Mouse (Mus musculus) limb, embryonic 13.5 days (tissue): ENCODE results near the gene Anapc10. TPM values are rescaled to one million over a fixed set of nuclear protein-coding genes. Genes with fewer than 3 reads are reported as not detected.
"Not testable (repeated sequence)": the region's sequence is repeated elsewhere in the genome, so short reads cannot be mapped to it uniquely, and the experiment has no call there.

Experiments
- ATAC-seq: fragments of 200-750 bp; cut with Nextera tagmentation; 2 replicates; pipeline ENCODE4 v1.8.0; 2017; ENCODE audit warnings: low read depth, moderate number of reproducible peaks, moderate TSS enrichment; ENCODE audit not compliant: low FRiP score
- H3K27ac ChIP-seq: fragments of 300-500 bp; sonication (generic); 2 replicates; pipeline ENCODE4 v1.5.1; 2015; ENCODE audit warnings: inconsistent platforms, mild to moderate bottlenecking, moderate library complexity
- H3K27me3 ChIP-seq: fragments of 300-500 bp; sonication (generic); 2 replicates; pipeline ENCODE4 v1.6.1; 2015; ENCODE audit warnings: mild to moderate bottlenecking, inconsistent platforms
- H3K36me3 ChIP-seq: fragments of 300-500 bp; sonication (generic); 2 replicates; pipeline ENCODE4 v1.6.1; 2015; ENCODE audit warnings: inconsistent platforms, mild to moderate bottlenecking, moderate library complexity
- H3K4me1 ChIP-seq: fragments of 300-500 bp; sonication (generic); 2 replicates; pipeline ENCODE4 v1.6.1; 2015; ENCODE audit warnings: inconsistent platforms
- H3K4me2 ChIP-seq: fragments of 300-500 bp; sonication (generic); replicated peaks from 2 replicates; pipeline ENCODE4 v1.6.1; 2015; ENCODE audit warnings: inconsistent platforms, mild to moderate bottlenecking, moderate library complexity
- H3K4me3 ChIP-seq: fragments of 300-500 bp; sonication (generic); 2 replicates; pipeline ENCODE4 v1.5.1; 2015; ENCODE audit warnings: moderate library complexity, mild to moderate bottlenecking, inconsistent platforms
- H3K9ac ChIP-seq: fragments of 300-500 bp; sonication (generic); 2 replicates; pipeline ENCODE4 v1.6.1; 2015; ENCODE audit warnings: mild to moderate bottlenecking, inconsistent platforms
- H3K9me3 ChIP-seq: fragments of 300-500 bp; sonication (generic); 2 replicates; pipeline ENCODE4 v1.6.1; 2016; ENCODE audit warnings: inconsistent platforms
- WGBS: fragments of 180-500 bp; shearing (Covaris S2); methylation state at CpG from one replicate; pipeline ENCODE4 v1.1.7; 2015; 5-methylcytosine and 5-hydroxymethylcytosine counted together
- polyA plus RNA-seq: library from polyadenylated mRNA; unstranded; fragments of >200 nt; fragmentation: Nextera tagmentation; extraction: Ambion mirVana; gene quantifications from 2 replicates; pipeline ENCODE4 v1.2.1, GENCODE M21; 2015

Gene Anapc10
- polyA plus RNA-seq: 40.0 and 41.7 TPM in 2 replicates

- peak within 1 kb of the TSS; percentile 83 for H3K27ac ChIP-seq
- ATAC-seq: peak; percentile 99
- peak within 1 kb of the TSS; percentile 95 for H3K4me3 ChIP-seq
- H3K4me1 ChIP-seq: peaks cover 14% of the 10 kb centered on the region
- under 1% methylated on average over 73 of the region's 73 CpGs for WGBS
- H3K4me2 ChIP-seq: peak within 1 kb of the TSS; percentile 77
- H3K27me3 ChIP-seq: no peaks in the 10 kb centered on the region
- H3K9me3 ChIP-seq: no peaks in the 10 kb centered on the region
- H3K36me3 ChIP-seq: peaks cover 21% of the 10 kb centered on the region
- H3K9ac ChIP-seq: peak within 1 kb of the TSS; percentile 87
These were observed at the start of gene Anapc10, which contains the start of gene Abce1 for GRCm38 (mm10) chr8:79711064-79711961. Gene Anapc10 (plus strand): TSS chr8:79711820. Gene Abce1 (minus strand): TSS chr8:79711740.

- WGBS: 83% methylated on average over 4 of the region's 4 CpGs
- H3K9me3 ChIP-seq: no peaks in the 10 kb centered on the region
- no peak for ATAC-seq
These were observed 35.2 kb upstream of the Anapc10 start for GRCm38 (mm10) chr8:79676461-79676860.

GRCm38 (mm10) chr8:79679005-79679404, 32.6 kb upstream of the Anapc10 start:
- 0 out of 2 replicates have a peak overlapping the region, but pooled peaks have one; percentile 22 for H3K27ac ChIP-seq
- no peak overlapping the region for H3K4me3 ChIP-seq
- no peak overlapping the region for H3K9ac ChIP-seq
- H3K4me1 ChIP-seq: peaks cover 9% of the 10 kb centered on the region; the same call in 1 of the 2 replicates
- H3K27me3 ChIP-seq: no peaks in the 10 kb centered on the region
- peaks cover 30% of the 10 kb centered on the region for H3K36me3 ChIP-seq
- ATAC-seq: no peak
- H3K9me3 ChIP-seq: no peaks in the 10 kb centered on the region
- WGBS: 51% methylated on average over 5 of the region's 5 CpGs
- no peak overlapping the region for H3K4me2 ChIP-seq

More at GRCm38 (mm10) chr8:79676461-79676860, 35.2 kb upstream of the Anapc10 start:
- no peak overlapping the region for H3K4me3 ChIP-seq
- no peak overlapping the region for H3K9ac ChIP-seq
- H3K4me2 ChIP-seq: no peak overlapping the region
- no peaks in the 10 kb centered on the region for H3K27me3 ChIP-seq
- H3K4me1 ChIP-seq: peaks cover 9% of the 10 kb centered on the region; the same call in 1 of the 2 replicates
- H3K27ac ChIP-seq: no peak overlapping the region
- peaks cover 33% of the 10 kb centered on the region for H3K36me3 ChIP-seq

GRCm38 (mm10) chr8:79680083-79680482, 31.5 kb upstream of the Anapc10 start:
- Histone ChIP-seq H3K4me2 (peak overlapping the region; percentile 69), H3K36me3 (peaks cover 32% of the 10 kb centered on the region), H3K4me3 (peak overlapping the region; percentile 45)
- H3K27ac ChIP-seq, H3K4me1 ChIP-seq, H3K9me3 ChIP-seq, ATAC-seq, H3K9ac ChIP-seq, H3K27me3 ChIP-seq: not testable (repeated sequence)
- 43% methylated on average over 10 of the region's 10 CpGs for WGBS

- no peaks in the 10 kb centered on the region for H3K9me3 ChIP-seq
- no peaks in the 10 kb centered on the region for H3K27me3 ChIP-seq
- H3K27ac ChIP-seq: no peak overlapping the region
- H3K4me2 ChIP-seq: peak overlapping the region; percentile 69
- WGBS: 10% methylated on average over 34 of the region's 34 CpGs
- peak overlapping the region; percentile 45 for H3K4me3 ChIP-seq
- peak; percentile 67; the same call in 1 of the 2 replicates for ATAC-seq
- peak overlapping the region; percentile 56 for H3K9ac ChIP-seq
- H3K4me1 ChIP-seq: peaks cover 9% of the 10 kb centered on the region; the same call in 1 of the 2 replicates
- peaks cover 31% of the 10 kb centered on the region for H3K36me3 ChIP-seq
These were observed 31.1 kb upstream of the Anapc10 start for GRCm38 (mm10) chr8:79680555-79680954.

- 25% methylated on average over 2 of the region's 2 CpGs for WGBS
- H3K36me3 ChIP-seq: peaks cover 35% of the 10 kb centered on the region
- peak overlapping the region; percentile 56 for H3K9ac ChIP-seq
- no peak overlapping the region for H3K27ac ChIP-seq
- H3K9me3 ChIP-seq: no peaks in the 10 kb centered on the region
- peak overlapping the region; percentile 69 for H3K4me2 ChIP-seq
- H3K4me1 ChIP-seq: peaks cover 9% of the 10 kb centered on the region; the same call in 1 of the 2 replicates
- peak overlapping the region; percentile 45 for H3K4me3 ChIP-seq
- no peaks in the 10 kb centered on the region for H3K27me3 ChIP-seq
- ATAC-seq: no peak
These were observed 30.7 kb upstream of the Anapc10 start for GRCm38 (mm10) chr8:79680965-79681364.

GRCm38 (mm10) chr8:79685927-79686326, 25.7 kb upstream of the Anapc10 start:
- ATAC-seq, H3K4me2 ChIP-seq, H3K4me3 ChIP-seq, H3K4me1 ChIP-seq, H3K9ac ChIP-seq, H3K27me3 ChIP-seq, H3K27ac ChIP-seq, H3K9me3 ChIP-seq: not testable (repeated sequence)
- H3K36me3 ChIP-seq: peaks cover 76% of the 10 kb centered on the region
- WGBS: 87% methylated on average over 5 of the region's 5 CpGs

GRCm38 (mm10) chr8:79692531-79692930, 19.1 kb upstream of the Anapc10 start:
- no peaks in the 10 kb centered on the region for H3K27me3 ChIP-seq
- no peaks in the 10 kb centered on the region for H3K4me1 ChIP-seq
- no peak overlapping the region for H3K9ac ChIP-seq
- peaks cover 79% of the 10 kb centered on the region for H3K36me3 ChIP-seq
- no peak overlapping the region for H3K27ac ChIP-seq
- 89% methylated on average over 2 of the region's 2 CpGs for WGBS
- no peak overlapping the region for H3K4me3 ChIP-seq
- no peak for ATAC-seq
- H3K4me2 ChIP-seq: no peak overlapping the region
- no peaks in the 10 kb centered on the region for H3K9me3 ChIP-seq

- Histone ChIP-seq H3K9ac (no peak overlapping the region), H3K4me1 (peaks cover 8% of the 10 kb centered on the region; the same call in 1 of the 2 replicates), H3K4me3 (no peak overlapping the region), H3K36me3 (peaks cover 48% of the 10 kb centered on the region), H3K27ac (no peak overlapping the region), H3K27me3 (no peaks in the 10 kb centered on the region), H3K9me3 (no peaks in the 10 kb centered on the region), H3K4me2 (no peak overlapping the region)
- WGBS: 94% methylated on average over 3 of the region's 3 CpGs
- ATAC-seq: no peak
These were observed 4.9 kb upstream of the Anapc10 start for GRCm38 (mm10) chr8:79706687-79707086.

GRCm38 (mm10) chr8:79712676-79713075, 1.1 kb downstream of the Anapc10 start:
- ATAC-seq: no peak
- no peak overlapping the region for H3K27ac ChIP-seq
- WGBS: 48% methylated on average over 5 of the region's 6 CpGs
- peak overlapping the region; percentile 95; the same call in 1 of the 2 replicates for H3K4me3 ChIP-seq
- peak overlapping the region; percentile 9; the same call in 1 of the 2 replicates for H3K9ac ChIP-seq
- H3K27me3 ChIP-seq: no peaks in the 10 kb centered on the region
- peak overlapping the region; percentile 51 for H3K4me2 ChIP-seq
- peaks cover 24% of the 10 kb centered on the region for H3K36me3 ChIP-seq
- H3K9me3 ChIP-seq: no peaks in the 10 kb centered on the region
- H3K4me1 ChIP-seq: peaks cover 14% of the 10 kb centered on the region

GRCm38 (mm10) chr8:79721537-79721936, 9.9 kb downstream of the Anapc10 start:
- Histone ChIP-seq H3K9me3 (no peaks in the 10 kb centered on the region), H3K4me3 (no peak overlapping the region), H3K27ac (no peak overlapping the region), H3K4me2 (no peak overlapping the region), H3K9ac (no peak overlapping the region), H3K36me3 (peaks cover 42% of the 10 kb centered on the region), H3K27me3 (no peaks in the 10 kb centered on the region), H3K4me1 (peaks cover 6% of the 10 kb centered on the region; the same call in 1 of the 2 replicates)
- ATAC-seq: no peak

- Histone ChIP-seq H3K4me3 (no peak overlapping the region), H3K4me1 (peaks cover 6% of the 10 kb centered on the region; the same call in 1 of the 2 replicates), H3K9me3 (no peaks in the 10 kb centered on the region), H3K27ac (no peak overlapping the region), H3K4me2 (no peak overlapping the region), H3K36me3 (peaks cover 32% of the 10 kb centered on the region), H3K9ac (no peak overlapping the region), H3K27me3 (no peaks in the 10 kb centered on the region)
- no peak for ATAC-seq
These were observed 11.7 kb downstream of the Anapc10 start for GRCm38 (mm10) chr8:79723308-79723707.
